Mouse (Mus musculus) forebrain, embryonic 16.5 days (tissue): ENCODE results near the gene Rc3h1. TPM values are rescaled to one million over a fixed set of nuclear protein-coding genes. Genes with fewer than 3 reads are reported as not detected.

Experiments used
- ATAC-seq: fragments of 200-750 bp; cut with Nextera tagmentation; 2 replicates; pipeline ENCODE4 v1.8.0; 2017; ENCODE audit warnings: mild to moderate bottlenecking, moderate library complexity
- H3K27ac ChIP-seq: fragments of 300-500 bp; sonication (generic); 2 replicates; pipeline ENCODE4 v1.5.1; 2014; ENCODE audit warnings: low read length, control low read depth
- H3K27me3 ChIP-seq: fragments of 300-500 bp; sonication (generic); replicated peaks from 2 replicates; pipeline ENCODE4 v1.6.1; 2014; ENCODE audit warnings: low read length; ENCODE audit not compliant: control insufficient read depth, insufficient read depth
- H3K36me3 ChIP-seq: fragments of 300-500 bp; sonication (generic); 2 replicates; pipeline ENCODE4 v1.6.1; 2014; ENCODE audit not compliant: control insufficient read depth, insufficient read depth
- H3K4me1 ChIP-seq: fragments of 300-500 bp; sonication (generic); replicated peaks from 2 replicates; pipeline ENCODE4 v1.6.1; 2014; ENCODE audit warnings: low read length; ENCODE audit not compliant: control insufficient read depth, insufficient read depth
- H3K4me2 ChIP-seq: fragments of 300-500 bp; sonication (generic); 2 replicates; pipeline ENCODE4 v1.6.1; 2014; ENCODE audit warnings: mild to moderate bottlenecking, low read length, control low read depth
- H3K4me3 ChIP-seq: fragments of 300-500 bp; sonication (generic); replicated peaks from 2 replicates; pipeline ENCODE4 v1.5.1; 2014; ENCODE audit warnings: mild to moderate bottlenecking, low read length, control low read depth
- H3K9ac ChIP-seq: fragments of 300-500 bp; sonication (generic); replicated peaks from 2 replicates; pipeline ENCODE4 v1.6.1; 2014; ENCODE audit warnings: low read depth, low read length, control low read depth
- H3K9me3 ChIP-seq: fragments of 300-500 bp; sonication (generic); 2 replicates; pipeline ENCODE4 v1.6.1; 2016; ENCODE audit warnings: low read length; ENCODE audit not compliant: control insufficient read depth
- WGBS: fragments of 180-500 bp; shearing (Covaris S2); extraction: QIAGEN DNeasy Blood & Tissue Kit; methylation state at CpG from one replicate; pipeline ENCODE4 v1.1.7; 2014; 5-methylcytosine and 5-hydroxymethylcytosine counted together
- polyA plus RNA-seq: library from polyadenylated mRNA; unstranded; fragments of >200 nt; fragmentation: Nextera tagmentation; extraction: Ambion mirVana; gene quantifications from 2 replicates; pipeline ENCODE4 v1.2.1, GENCODE M21; 2015

Gene Rc3h1
- polyA plus RNA-seq, 1 experiment from 2014 or later: 8.1 TPM

GRCm38 (mm10) chr1:160881968-160882367 is 24.2 kb upstream of the Rc3h1 start:
- Histone ChIP-seq H3K4me3 (no peak overlapping the region), H3K27me3 (no peaks in the 10 kb centered on the region), H3K4me1 (no peaks in the 10 kb centered on the region), H3K27ac (no peak overlapping the region), H3K36me3 (no peaks in the 10 kb centered on the region), H3K9me3 (no peaks in the 10 kb centered on the region), H3K9ac (no peak overlapping the region), H3K4me2 (no peak overlapping the region)
- no peak for ATAC-seq
- WGBS: 73% methylated on average over 3 of the region's 3 CpGs

GRCm38 (mm10) chr1:160884273-160884672 is 21.9 kb upstream of the Rc3h1 start:
- Histone ChIP-seq H3K4me1 (no peaks in the 10 kb centered on the region), H3K4me2 (no peak overlapping the region), H3K4me3 (no peak overlapping the region), H3K9me3 (no peaks in the 10 kb centered on the region), H3K36me3 (no peaks in the 10 kb centered on the region), H3K9ac (no peak overlapping the region), H3K27me3 (no peaks in the 10 kb centered on the region), H3K27ac (no peak overlapping the region)
- no peak for ATAC-seq
- WGBS: 78% methylated on average over 3 of the region's 3 CpGs

GRCm38 (mm10) chr1:160884993-160885392 is 21.2 kb upstream of the Rc3h1 start:
- H3K27ac ChIP-seq: no peak overlapping the region
- H3K4me2 ChIP-seq: no peak overlapping the region
- no peak for ATAC-seq
- no peaks in the 10 kb centered on the region for H3K4me1 ChIP-seq
- WGBS: 68% methylated on average over 2 of the region's 2 CpGs
- no peak overlapping the region for H3K4me3 ChIP-seq
- no peaks in the 10 kb centered on the region for H3K36me3 ChIP-seq
- H3K27me3 ChIP-seq: no peaks in the 10 kb centered on the region
- no peaks in the 10 kb centered on the region for H3K9me3 ChIP-seq
- H3K9ac ChIP-seq: no peak overlapping the region

DNA sequence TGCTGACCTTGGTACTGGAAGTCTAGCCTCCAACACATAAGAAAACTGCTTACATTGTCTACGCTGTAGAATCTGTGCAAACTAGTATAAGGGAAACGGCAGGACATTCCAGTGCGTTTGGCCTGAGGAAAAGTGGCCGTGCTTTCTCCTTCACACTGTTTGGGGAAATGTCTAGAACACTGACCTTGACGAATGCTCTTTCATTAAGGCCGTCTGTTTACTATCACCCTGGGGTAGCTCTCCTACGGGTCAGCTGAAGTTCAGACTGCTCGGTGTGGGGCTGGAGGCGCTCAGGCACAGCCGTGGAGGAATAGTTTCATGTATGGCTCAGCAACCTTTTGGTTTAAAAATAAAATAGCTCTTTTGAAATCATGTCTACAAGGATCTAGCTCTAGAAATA is 6.5 kb upstream of the Rc3h1 start:
- WGBS: 84% methylated on average over 10 of the region's 10 CpGs
- H3K4me3 ChIP-seq: no peak overlapping the region
- no peak for ATAC-seq

DNA sequence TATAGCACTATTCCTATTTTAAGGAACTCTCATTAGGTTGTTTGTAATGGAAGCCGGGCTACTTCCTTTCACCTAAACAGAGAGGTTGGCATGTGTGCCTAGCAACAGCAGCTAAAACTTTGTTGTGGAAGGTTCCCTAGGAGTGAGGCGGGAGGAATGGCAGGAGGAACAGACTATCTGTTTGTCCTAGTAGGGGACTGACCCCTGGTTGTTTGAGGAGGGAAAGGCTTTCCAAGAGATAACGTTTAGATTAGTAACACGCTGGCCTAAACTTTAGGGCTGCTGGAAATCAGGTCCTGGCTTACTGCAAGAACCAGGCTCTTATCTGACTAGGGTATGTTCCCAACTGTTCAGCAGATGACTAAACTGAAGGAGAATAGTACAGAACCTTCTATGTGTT is 2.2 kb upstream of the Rc3h1 start:
- Histone ChIP-seq H3K9ac (no peak overlapping the region), H3K9me3 (no peaks in the 10 kb centered on the region), H3K4me3 (no peak overlapping the region), H3K27ac (no peak overlapping the region), H3K4me2 (no peak overlapping the region), H3K4me1 (peaks cover 8% of the 10 kb centered on the region), H3K36me3 (no peaks in the 10 kb centered on the region), H3K27me3 (no peaks in the 10 kb centered on the region; the same call in 1 of the 2 replicates)
- ATAC-seq: no peak
- 70% methylated on average over 4 of the region's 4 CpGs for WGBS

More for the DNA sequence above, 6.5 kb upstream of the Rc3h1 start:
- Histone ChIP-seq H3K27me3 (no peaks in the 10 kb centered on the region; the same call in 1 of the 2 replicates), H3K36me3 (no peaks in the 10 kb centered on the region), H3K9ac (no peak overlapping the region), H3K4me2 (no peak overlapping the region), H3K9me3 (no peaks in the 10 kb centered on the region), H3K4me1 (no peaks in the 10 kb centered on the region), H3K27ac (no peak overlapping the region)

DNA sequence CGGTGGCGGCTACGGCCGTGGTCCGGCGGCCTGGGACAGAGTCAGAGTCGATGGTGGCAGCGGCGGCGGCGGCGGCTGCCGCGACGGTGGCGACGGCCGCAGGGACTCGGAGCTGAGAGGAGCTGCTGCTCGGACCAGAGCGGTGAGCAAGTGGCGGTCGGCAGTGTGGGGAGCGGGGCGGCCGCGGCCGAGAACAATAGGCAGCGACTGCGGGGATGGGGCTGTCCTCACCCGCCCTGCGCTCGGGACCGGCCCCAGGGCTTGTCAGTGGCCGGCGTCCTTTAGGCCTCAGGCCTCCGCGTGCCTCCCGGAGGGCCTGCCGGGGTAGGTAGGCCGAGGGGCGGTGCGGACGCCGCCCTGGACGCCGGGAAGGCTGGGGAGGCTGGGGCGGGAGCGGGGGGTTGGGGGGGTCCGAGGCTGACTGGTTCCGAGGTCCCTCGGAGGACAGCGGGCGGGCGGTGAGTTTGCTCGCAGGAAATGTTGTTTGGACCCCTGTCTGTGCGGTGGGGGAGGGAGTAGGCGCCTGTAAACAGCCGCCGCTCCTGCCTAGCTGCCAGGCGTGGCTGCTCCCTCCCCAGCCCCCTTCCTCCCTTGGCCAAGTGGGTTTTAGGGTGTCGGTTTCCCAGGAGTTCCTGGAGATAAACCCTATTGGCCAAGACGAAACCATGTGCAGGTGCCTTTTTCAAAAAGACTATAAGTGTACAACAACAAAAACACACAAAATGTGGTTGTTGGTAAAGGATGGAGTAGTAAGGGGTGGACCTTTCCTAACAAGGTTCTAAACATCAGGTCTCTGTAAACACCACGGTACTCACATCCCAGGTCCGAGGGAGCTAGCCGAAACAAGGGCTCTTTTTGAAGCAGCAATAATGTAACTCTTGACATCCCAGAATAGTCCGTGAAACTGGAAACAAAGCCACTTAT is 602 bp downstream of the Rc3h1 start:
- ATAC-seq: peak; percentile 73
- Histone ChIP-seq H3K4me3 (peak overlapping the region; percentile 100), H3K36me3 (no peaks in the 10 kb centered on the region), H3K9ac (peak overlapping the region; percentile 99), H3K4me2 (peak overlapping the region; percentile 84), H3K27me3 (no peaks in the 10 kb centered on the region; the same call in 1 of the 2 replicates), H3K27ac (peak overlapping the region; percentile 85), H3K4me1 (peaks cover 13% of the 10 kb centered on the region), H3K9me3 (no peaks in the 10 kb centered on the region)
- WGBS: under 1% methylated on average over 48 of the region's 67 CpGs

DNA sequence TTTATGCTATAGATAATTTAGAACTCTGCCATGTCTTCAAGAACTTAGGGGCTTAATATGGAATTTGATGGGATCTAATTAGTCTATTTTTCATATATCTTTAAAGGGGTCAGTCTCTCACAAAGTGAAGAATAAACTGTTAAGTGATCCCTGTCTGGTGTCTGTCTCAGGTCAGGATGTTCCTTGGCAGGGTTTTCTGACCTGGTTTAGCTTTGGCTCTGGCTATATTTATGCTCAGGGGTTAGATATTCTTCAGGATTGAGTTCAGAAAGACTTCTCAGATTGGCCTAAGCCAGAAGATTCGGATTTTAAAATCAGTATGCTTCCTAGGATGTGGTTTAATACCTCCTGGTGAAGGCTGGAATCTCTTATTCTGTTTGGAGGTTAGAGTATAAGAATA is 4.0 kb downstream of the Rc3h1 start:
- no peak for ATAC-seq
- 83% methylated on average over 1 of the region's 1 CpGs for WGBS
- H3K4me1 ChIP-seq: peaks cover 13% of the 10 kb centered on the region
- H3K36me3 ChIP-seq: no peaks in the 10 kb centered on the region
- no peak overlapping the region for H3K4me3 ChIP-seq
- no peak overlapping the region for H3K27ac ChIP-seq
- no peak overlapping the region for H3K4me2 ChIP-seq
- H3K9ac ChIP-seq: no peak overlapping the region
- H3K9me3 ChIP-seq: no peaks in the 10 kb centered on the region
- no peaks in the 10 kb centered on the region for H3K27me3 ChIP-seq

DNA sequence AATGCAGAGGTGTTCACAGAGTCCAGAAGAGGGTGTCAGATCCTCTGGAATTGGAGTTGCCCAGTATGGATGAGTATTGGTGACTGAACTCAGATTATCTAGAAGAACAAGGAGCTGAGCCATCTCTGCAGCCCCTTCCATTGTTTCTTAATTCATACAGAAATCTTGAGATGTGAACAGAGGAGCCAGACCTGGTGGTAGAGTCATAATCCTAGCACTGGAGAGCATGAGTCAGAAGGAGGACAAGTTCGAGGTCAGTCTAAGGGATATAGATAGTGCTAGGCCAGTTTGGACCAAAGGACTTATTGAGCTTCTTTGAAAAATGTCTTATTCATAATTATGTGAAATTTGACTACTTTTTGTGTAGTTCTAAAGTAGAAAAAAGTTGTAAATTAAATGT is 4.6 kb downstream of the Rc3h1 start:
- no peak for ATAC-seq
- H3K9me3 ChIP-seq: no peaks in the 10 kb centered on the region
- WGBS: 98% methylated on average over 1 of the region's 1 CpGs
- H3K4me2 ChIP-seq: no peak overlapping the region
- peaks cover 13% of the 10 kb centered on the region for H3K4me1 ChIP-seq
- no peaks in the 10 kb centered on the region for H3K36me3 ChIP-seq
- H3K27me3 ChIP-seq: no peaks in the 10 kb centered on the region
- H3K27ac ChIP-seq: no peak overlapping the region
- no peak overlapping the region for H3K4me3 ChIP-seq
- no peak overlapping the region for H3K9ac ChIP-seq

- Histone ChIP-seq H3K9ac (no peak overlapping the region), H3K27ac (no peak overlapping the region)
- ATAC-seq: no peak
These were observed 13.2 kb downstream of the Rc3h1 start for GRCm38 (mm10) chr1:160919383-160919782.

More at GRCm38 (mm10) chr1:160919383-160919782, 13.2 kb downstream of the Rc3h1 start:
- Histone ChIP-seq H3K4me3 (no peak overlapping the region), H3K4me1 (no peaks in the 10 kb centered on the region), H3K4me2 (no peak overlapping the region), H3K9me3 (no peaks in the 10 kb centered on the region), H3K36me3 (no peaks in the 10 kb centered on the region), H3K27me3 (no peaks in the 10 kb centered on the region)
- WGBS: 88% methylated on average over 1 of the region's 1 CpGs
